Mouse (Mus musculus) frontal cortex, postnatal 36 days (tissue): ENCODE data around the gene Cldn24.
"Not testable (repeated sequence)": the region's sequence is repeated elsewhere in the genome, so short reads cannot be mapped to it uniquely, and the experiment has no call there.

ENCODE experiments used
- DNase-seq, 2 experiments: peaks; one replicate each; pipeline ENCODE4 v3.0.0; 2022; ENCODE audit warnings: low spot score in 2 of 2

Gene Cldn24

GRCm38 (mm10) chr8:47821843-47822242 lies at the start of gene Cldn24:
TSS of gene Cldn24 (plus strand) at chr8:47822143.
- no peak for DNase-seq

- DNase-seq: no peak
Observed at GRCm38 (mm10) chr8:47772986-47773385, 49.0 kb upstream of the Cldn24 start.

GRCm38 (mm10) chr8:47777415-47777814 lies 44.5 kb upstream of the Cldn24 start:
- DNase-seq: no peak

- no peak for DNase-seq
Observed at GRCm38 (mm10) chr8:47779589-47779988, 42.4 kb upstream of the Cldn24 start.

GRCm38 (mm10) chr8:47781881-47782280 lies 40.1 kb upstream of the Cldn24 start:
- DNase-seq: no peak

- DNase-seq: peak in 1 of 2 experiments; percentile 54
Observed at GRCm38 (mm10) chr8:47783544-47783943, 38.4 kb upstream of the Cldn24 start.

- peak in 1 of 2 experiments; percentile 82 for DNase-seq
Observed at GRCm38 (mm10) chr8:47783944-47784343, 38.0 kb upstream of the Cldn24 start.

GRCm38 (mm10) chr8:47784436-47784835 lies 37.5 kb upstream of the Cldn24 start:
- no peak for DNase-seq

- DNase-seq: no peak
Observed at GRCm38 (mm10) chr8:47786323-47786722, 35.6 kb upstream of the Cldn24 start.

GRCm38 (mm10) chr8:47787705-47788104 lies 34.2 kb upstream of the Cldn24 start:
- DNase-seq: no peak

- DNase-seq: no peak
Observed at GRCm38 (mm10) chr8:47791986-47792385, 30.0 kb upstream of the Cldn24 start.

GRCm38 (mm10) chr8:47799438-47799837 lies 22.5 kb upstream of the Cldn24 start:
- DNase-seq: no peak

GRCm38 (mm10) chr8:47802349-47802748 lies 19.6 kb upstream of the Cldn24 start:
- DNase-seq: no peak

GRCm38 (mm10) chr8:47804262-47804661 lies 17.7 kb upstream of the Cldn24 start:
- no peak for DNase-seq

GRCm38 (mm10) chr8:47809970-47810665 lies 11.8 kb upstream of the Cldn24 start:
- DNase-seq: no peak

GRCm38 (mm10) chr8:47810666-47811015 lies 11.3 kb upstream of the Cldn24 start:
- no peak for DNase-seq

- DNase-seq: no peak
Observed at GRCm38 (mm10) chr8:47811221-47811620, 10.7 kb upstream of the Cldn24 start.

GRCm38 (mm10) chr8:47819034-47819433 lies 2.9 kb upstream of the Cldn24 start:
- DNase-seq: no peak

GRCm38 (mm10) chr8:47820914-47821772 lies 800 bp upstream of the Cldn24 start:
- DNase-seq: no peak

- not testable (repeated sequence) for DNase-seq
Observed at GRCm38 (mm10) chr8:47822541-47822940, 598 bp downstream of the Cldn24 start.

GRCm38 (mm10) chr8:47823777-47824176 lies 1.8 kb downstream of the Cldn24 start:
- no peak for DNase-seq

GRCm38 (mm10) chr8:47824182-47824581 lies 2.2 kb downstream of the Cldn24 start, which contains the start of gene Cldn22:
TSS of gene Cldn22 (plus strand) at chr8:47824482.
- no peak for DNase-seq

- DNase-seq: no peak
Observed at GRCm38 (mm10) chr8:47825596-47825995, 3.7 kb downstream of the Cldn24 start.
